Mouse (Mus musculus) megakaryocyte, embryonic 14.5 days (primary cell): ENCODE results near the gene Fam131a.

Experiments used
- FLI1 ChIP-seq: IDR thresholded peaks from 2 replicates; pipeline ENCODE4 v1.6.1; 2012; ENCODE audit warnings: low read length, inconsistent platforms, mixed read lengths
- GATA1 ChIP-seq: IDR thresholded peaks from 3 replicates; pipeline ENCODE4 v1.6.1; 2012; ENCODE audit warnings: mixed read lengths, low read length, inconsistent platforms, borderline replicate concordance

- no peak for TF ChIP-seq FLI1
- no peak for TF ChIP-seq GATA1
Measured at GRCm38 (mm10) chr16:20721808-20722207, 28.8 kb downstream of the Fam131a start.
